Mouse (Mus musculus) thymus, postnatal 25 days (tissue): ENCODE data around the gene Mapk1.
"Not testable (repeated sequence)": the region's sequence is repeated elsewhere in the genome, so short reads cannot be mapped to it uniquely, and the experiment has no call there.

ENCODE experiments used
- DNase-seq: peaks from one replicate; pipeline ENCODE4 v3.0.0; 2022

The Mapk1 gene

GRCm38 (mm10) chr16:16983131-16983533, at the start of gene Mapk1:
Gene Mapk1 (plus strand): TSS chr16:16983382.
- peak; percentile 98 for DNase-seq

GRCm38 (mm10) chr16:16939543-16939942, 43.6 kb upstream of the Mapk1 start:
- no peak for DNase-seq

DNA sequence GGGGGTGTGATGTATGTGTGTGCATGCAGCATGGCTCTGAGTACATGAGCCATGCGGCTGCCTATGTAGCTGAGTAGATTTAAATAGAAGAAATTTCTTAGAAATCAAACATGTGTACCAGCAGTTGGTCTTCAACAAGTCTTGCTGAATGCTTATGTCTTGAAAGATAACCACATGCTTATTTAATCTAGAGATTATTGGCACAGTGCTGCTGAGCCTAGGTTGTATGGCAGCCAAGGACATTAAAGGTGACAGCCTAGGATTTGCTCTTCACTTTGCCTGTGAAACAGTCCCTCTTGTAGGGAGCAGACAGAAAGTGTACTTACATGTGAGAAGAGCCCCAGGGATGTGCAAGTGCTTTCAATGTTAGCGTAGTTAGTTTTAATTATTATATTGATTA, 42.1 kb upstream of the Mapk1 start:
- no peak for DNase-seq

- no peak for DNase-seq
Observed at GRCm38 (mm10) chr16:16958575-16958974, 24.6 kb upstream of the Mapk1 start.

- no peak for DNase-seq
Observed at GRCm38 (mm10) chr16:16959907-16960306, 23.3 kb upstream of the Mapk1 start.

GRCm38 (mm10) chr16:16965149-16965548, 18.0 kb upstream of the Mapk1 start:
- DNase-seq = no peak

GRCm38 (mm10) chr16:16966290-16966689, 16.9 kb upstream of the Mapk1 start:
- DNase-seq = no peak

GRCm38 (mm10) chr16:16978061-16978460, 5.1 kb upstream of the Mapk1 start:
- no peak for DNase-seq

DNA sequence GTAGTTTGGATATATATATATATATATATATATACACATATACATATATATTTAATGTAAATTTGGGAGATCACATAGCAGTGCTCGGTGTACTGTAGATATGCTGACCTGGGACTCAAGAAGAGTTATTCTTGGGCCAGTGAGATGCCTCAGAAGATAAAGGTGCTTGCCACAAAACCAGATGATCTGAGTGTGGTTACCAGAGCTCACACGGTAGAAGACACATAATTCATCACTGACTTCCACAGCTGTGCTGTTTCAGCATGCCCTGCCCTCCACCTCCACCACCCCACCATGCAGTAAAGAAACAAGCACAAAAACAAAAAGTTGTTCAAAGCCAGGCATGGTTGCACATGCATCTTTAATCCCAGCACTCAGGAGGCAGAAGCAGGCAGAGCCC, 4.4 kb upstream of the Mapk1 start:
- DNase-seq = no peak

- DNase-seq = no peak
Observed at GRCm38 (mm10) chr16:16982636-16983035, 546 bp upstream of the Mapk1 start.

DNA sequence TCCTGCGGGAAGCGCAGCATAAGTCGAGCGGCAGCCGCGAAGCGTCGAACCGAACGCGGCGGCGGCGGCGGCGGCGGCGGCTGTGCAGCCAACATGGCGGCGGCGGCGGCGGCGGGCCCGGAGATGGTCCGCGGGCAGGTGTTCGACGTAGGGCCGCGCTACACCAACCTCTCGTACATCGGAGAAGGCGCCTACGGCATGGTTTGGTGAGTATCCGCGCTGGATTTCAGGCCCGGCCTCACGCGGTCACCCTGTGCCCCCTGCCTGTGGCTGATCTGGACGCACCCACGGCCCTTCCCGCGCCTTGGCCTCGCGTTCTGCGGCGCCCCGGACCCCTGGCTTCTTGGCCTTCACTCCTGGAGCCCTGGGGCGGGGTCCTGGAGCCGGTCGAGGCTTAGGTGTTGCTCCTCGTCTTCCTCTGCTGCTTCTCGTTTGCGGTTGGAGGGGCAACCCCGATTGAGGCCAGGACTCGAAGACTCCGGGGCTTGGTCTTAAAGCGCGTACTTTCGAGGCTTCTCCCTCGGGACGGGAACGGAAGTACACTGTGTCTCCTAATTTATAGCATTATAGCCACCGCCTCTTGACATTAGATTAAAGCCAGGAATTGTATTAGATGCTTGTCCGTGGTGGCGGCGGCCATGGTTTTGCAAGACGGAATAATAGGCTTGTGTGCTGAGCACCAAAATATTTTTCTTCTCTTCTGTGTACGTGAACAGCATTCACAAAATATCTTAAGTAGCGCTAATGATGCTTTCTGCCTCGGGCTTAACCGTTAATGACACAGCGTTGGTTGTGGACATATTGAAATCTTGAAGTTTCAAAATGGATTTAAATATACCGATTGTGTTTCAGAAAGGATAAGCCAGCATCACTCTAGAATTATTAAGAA, 596 bp downstream of the Mapk1 start:
- peak; percentile 67 for DNase-seq

DNA sequence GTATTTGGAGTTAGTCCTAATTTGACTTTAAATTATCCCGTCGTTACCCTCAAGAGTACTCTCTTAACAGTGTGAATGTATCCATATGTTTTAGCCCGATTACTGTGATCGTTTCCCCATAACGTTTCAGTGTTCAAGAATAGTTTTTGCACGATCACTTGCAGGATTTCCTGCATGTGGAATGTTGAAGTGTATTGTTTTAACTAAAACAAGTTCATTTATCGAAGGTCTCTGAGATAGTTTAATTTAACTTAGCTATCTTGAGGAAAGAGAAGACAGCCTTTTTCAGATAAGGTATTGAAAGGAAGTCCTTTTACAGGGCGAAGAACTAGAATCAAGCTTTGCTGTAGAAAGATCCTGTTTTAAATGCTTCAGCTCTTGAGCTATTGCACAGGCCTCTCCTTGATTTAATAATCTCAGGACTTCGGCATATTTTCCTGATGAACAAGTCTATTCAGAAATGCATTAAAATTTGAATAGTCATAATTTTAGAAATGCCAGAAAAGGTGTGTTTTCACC, 1.3 kb downstream of the Mapk1 start:
- no peak for DNase-seq

- no peak for DNase-seq
Observed at GRCm38 (mm10) chr16:16987248-16987647, 4.1 kb downstream of the Mapk1 start.

- DNase-seq = no peak
Observed at GRCm38 (mm10) chr16:16988842-16989241, 5.7 kb downstream of the Mapk1 start.

DNA sequence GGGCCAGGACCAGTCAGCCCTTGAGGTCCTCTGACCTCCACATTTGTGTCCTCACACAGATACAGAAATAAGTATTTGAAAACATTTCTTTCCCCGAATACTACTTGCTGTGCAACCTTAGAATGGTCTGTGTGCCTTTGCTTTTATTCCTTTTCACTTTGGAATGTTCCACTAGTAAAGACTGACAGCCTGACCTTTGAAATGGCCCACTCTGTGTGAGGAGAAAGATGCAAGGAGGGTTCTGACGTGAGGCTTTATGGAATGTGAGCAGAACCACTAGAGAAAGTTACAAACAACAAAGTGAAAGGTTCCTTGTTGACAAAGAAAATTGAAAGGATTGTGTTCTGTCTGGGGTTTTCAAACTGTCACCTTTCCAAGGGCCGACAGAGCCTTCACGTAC, 6.8 kb downstream of the Mapk1 start:
- no peak for DNase-seq

GRCm38 (mm10) chr16:16994426-16995052, 11.4 kb downstream of the Mapk1 start:
- DNase-seq = peak; percentile 13

DNA sequence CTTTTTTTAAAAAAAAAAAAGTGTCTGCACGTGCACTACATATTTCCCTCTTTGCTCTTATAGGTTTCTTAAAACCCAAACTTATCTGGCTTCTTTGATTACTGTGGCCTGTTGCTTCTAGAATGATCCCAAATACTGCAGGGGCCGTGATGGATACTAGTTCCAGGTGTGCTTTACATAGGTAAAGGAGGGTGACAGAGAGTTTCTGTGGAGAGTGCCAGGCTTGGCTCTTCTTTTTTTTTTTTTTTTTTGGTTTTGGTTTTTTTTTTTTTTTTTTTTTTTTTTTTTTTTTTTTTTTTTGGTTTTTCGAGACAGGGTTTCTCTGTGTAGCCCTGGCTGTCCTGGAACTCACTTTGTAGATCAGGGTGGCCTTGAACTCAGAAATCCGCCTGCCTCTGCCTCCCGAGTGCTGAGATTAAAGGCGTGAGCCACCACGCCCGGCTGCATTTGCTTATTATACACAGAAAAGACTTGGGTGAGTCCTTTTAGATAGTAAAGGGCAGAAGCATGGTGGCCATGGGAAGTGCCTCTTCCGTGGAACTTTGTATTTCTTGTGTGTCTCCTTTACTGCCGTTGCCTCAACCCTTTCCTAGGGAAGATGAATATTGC, 13.0 kb downstream of the Mapk1 start:
- DNase-seq = not testable (repeated sequence)

DNA sequence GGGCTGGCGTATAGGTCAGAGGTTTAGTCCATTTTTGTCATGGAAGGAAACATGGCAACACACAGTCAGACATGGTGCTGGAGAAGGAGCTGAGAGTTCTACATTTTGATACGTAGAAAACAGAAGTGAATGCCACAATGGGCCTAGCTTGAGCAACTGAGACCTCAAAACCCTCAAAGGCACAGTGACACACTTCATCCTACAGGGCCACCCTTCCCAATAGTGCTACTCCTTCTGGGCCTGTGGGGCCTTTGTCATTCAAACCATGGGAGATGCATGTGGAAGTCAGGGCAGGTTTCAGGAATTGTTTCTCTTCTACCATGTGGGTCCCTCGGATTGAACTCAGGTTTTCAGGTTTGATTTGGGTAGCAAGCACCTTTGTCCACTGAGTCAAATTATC, 17.9 kb downstream of the Mapk1 start:
- DNase-seq = no peak

DNA sequence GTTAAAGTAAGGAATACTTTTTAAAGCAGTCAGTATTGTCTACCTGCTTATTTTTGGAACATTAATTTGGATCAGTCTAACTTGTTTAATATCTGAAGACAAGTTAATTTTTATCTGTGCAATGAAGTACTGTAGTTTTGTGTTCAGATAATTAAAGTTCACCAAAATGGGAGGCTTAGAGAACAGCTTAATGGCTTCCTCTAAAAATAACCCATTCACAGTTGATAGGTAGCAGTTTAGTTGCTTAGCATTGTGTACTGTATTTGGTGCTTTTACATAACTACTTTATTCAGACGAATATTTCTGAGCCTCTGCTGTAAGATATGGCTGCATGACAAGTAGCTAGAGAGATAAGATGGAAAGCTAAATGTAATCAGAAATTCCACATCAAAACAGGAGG, 23.9 kb downstream of the Mapk1 start:
- DNase-seq = no peak

DNA sequence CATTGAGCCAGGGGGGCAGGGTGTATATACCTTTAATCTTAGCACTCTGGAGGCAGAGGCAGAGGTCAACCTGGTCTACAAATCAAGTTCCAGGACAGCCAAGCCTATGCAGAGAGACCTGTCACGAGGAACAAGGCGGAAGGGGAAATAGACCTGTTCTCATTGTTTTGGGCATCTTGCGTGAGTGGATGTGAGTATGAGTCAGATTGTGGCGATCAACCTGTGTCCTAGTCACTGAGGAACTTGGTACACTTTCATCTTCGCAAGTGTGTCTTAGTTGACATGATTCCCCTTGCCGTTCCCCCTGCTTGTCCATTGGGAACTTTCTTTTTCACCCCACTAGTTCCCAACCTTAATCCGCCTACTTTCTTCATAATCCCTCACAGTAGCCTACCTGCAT, 26.9 kb downstream of the Mapk1 start:
- DNase-seq = no peak

DNA sequence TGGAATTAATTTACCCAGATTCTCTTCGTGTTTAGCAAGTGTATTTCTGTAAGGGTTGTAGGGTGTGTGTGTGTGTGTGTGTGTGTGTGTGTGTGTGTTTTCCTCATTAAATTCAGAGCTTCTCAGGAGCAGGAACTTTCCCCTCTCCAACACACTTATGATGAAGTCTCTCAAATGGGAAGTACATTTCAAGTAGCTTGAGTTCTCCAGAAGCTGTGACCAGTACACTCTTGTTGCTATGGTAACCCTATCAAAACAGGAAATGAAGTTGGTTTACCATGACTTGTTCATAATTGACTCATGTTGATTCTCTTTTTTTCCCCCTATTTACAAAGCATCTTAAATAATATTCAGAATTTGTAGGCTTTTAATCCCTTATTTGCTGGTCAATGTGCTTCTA, 29.4 kb downstream of the Mapk1 start:
- DNase-seq = no peak

- no peak for DNase-seq
Observed at GRCm38 (mm10) chr16:17015111-17015852, 32.1 kb downstream of the Mapk1 start.

GRCm38 (mm10) chr16:17015853-17016230, 32.7 kb downstream of the Mapk1 start:
- no peak for DNase-seq
